Mouse (Mus musculus): ENCODE measurements around the gene Gab1. TPM values are rescaled to one million over a fixed set of nuclear protein-coding genes. Genes with fewer than 3 reads are reported as not detected.

Gene Gab1
- polyA plus RNA-seq, 1 experiment from 2014 or later = 13.6 TPM

GRCm38 (mm10) chr8:80868006-80868702 is 12.2 kb downstream of the Gab1 start:
- Histone ChIP-seq H3K4me1 (ENCODE audit: control insufficient read depth, insufficient read depth, low read length) (peaks cover 48% of the 10 kb centered on the region), H3K27me3 (ENCODE audit: control insufficient read depth, insufficient read depth, low read length) (no peaks in the 10 kb centered on the region)

GRCm38 (mm10) chr8:80867598-80867997 is 12.7 kb downstream of the Gab1 start:
- Histone ChIP-seq H3K4me1 (ENCODE audit: control insufficient read depth, insufficient read depth, low read length) (peaks cover 45% of the 10 kb centered on the region), H3K9ac (ENCODE audit: low read length) (peak overlapping the region; percentile 8; the same call in 1 of the 2 replicates), H3K27me3 (ENCODE audit: control insufficient read depth, insufficient read depth, low read length) (no peaks in the 10 kb centered on the region), H3K9me3 (replicated peaks; ENCODE audit: control insufficient read depth, low read length) (no peaks in the 10 kb centered on the region), H3K4me2 (ENCODE audit: low read depth, low read length) (no peak overlapping the region), H3K27ac (ENCODE audit: low read length) (no peak overlapping the region), H3K36me3 (ENCODE audit: control insufficient read depth, insufficient read depth, low read length) (no peaks in the 10 kb centered on the region), H3K4me3 (replicated peaks; ENCODE audit: low read length) (no peak overlapping the region)
- no peak for ATAC-seq (ENCODE audit: insufficient read depth, low FRiP score)
- 76% methylated on average over 3 of the region's 3 CpGs for WGBS

More at GRCm38 (mm10) chr8:80868006-80868702, 12.2 kb downstream of the Gab1 start:
- Histone ChIP-seq H3K27ac (ENCODE audit: low read length) (no peak overlapping the region), H3K36me3 (ENCODE audit: control insufficient read depth, insufficient read depth, low read length) (no peaks in the 10 kb centered on the region), H3K4me2 (ENCODE audit: low read depth, low read length) (no peak overlapping the region), H3K4me3 (replicated peaks; ENCODE audit: low read length) (no peak overlapping the region), H3K9me3 (replicated peaks; ENCODE audit: control insufficient read depth, low read length) (no peaks in the 10 kb centered on the region), H3K9ac (ENCODE audit: low read length) (no peak overlapping the region)
- no peak for ATAC-seq (ENCODE audit: insufficient read depth, low FRiP score)
- 78% methylated on average over 12 of the region's 12 CpGs for WGBS

GRCm38 (mm10) chr8:80865181-80865784 is 15.0 kb downstream of the Gab1 start:
- Histone ChIP-seq H3K36me3 (ENCODE audit: control insufficient read depth, insufficient read depth, low read length) (no peaks in the 10 kb centered on the region), H3K27me3 (ENCODE audit: control insufficient read depth, insufficient read depth, low read length) (no peaks in the 10 kb centered on the region), H3K4me2 (ENCODE audit: low read depth, low read length) (no peak overlapping the region), H3K4me1 (ENCODE audit: control insufficient read depth, insufficient read depth, low read length) (peaks cover 29% of the 10 kb centered on the region), H3K9me3 (replicated peaks; ENCODE audit: control insufficient read depth, low read length) (no peaks in the 10 kb centered on the region), H3K9ac (ENCODE audit: low read length) (no peak overlapping the region), H3K27ac (ENCODE audit: low read length) (no peak overlapping the region), H3K4me3 (replicated peaks; ENCODE audit: low read length) (no peak overlapping the region)
- 71% methylated on average over 8 of the region's 8 CpGs for WGBS
- ATAC-seq (ENCODE audit: insufficient read depth, low FRiP score) = no peak

- H3K27me3 ChIP-seq (ENCODE audit: control insufficient read depth, insufficient read depth, low read length) = no peaks in the 10 kb centered on the region
- ATAC-seq (ENCODE audit: insufficient read depth, low FRiP score) = no peak
- 67% methylated on average over 5 of the region's 5 CpGs for WGBS
- H3K36me3 ChIP-seq (ENCODE audit: control insufficient read depth, insufficient read depth, low read length) = no peaks in the 10 kb centered on the region
- H3K4me1 ChIP-seq (ENCODE audit: control insufficient read depth, insufficient read depth, low read length) = peaks cover 13% of the 10 kb centered on the region
- no peak overlapping the region for H3K4me3 ChIP-seq (replicated peaks; ENCODE audit: low read length)
- peak overlapping the region; percentile 61 for H3K27ac ChIP-seq (ENCODE audit: low read length)
- H3K4me2 ChIP-seq (ENCODE audit: low read depth, low read length) = no peak overlapping the region
- no peaks in the 10 kb centered on the region for H3K9me3 ChIP-seq (replicated peaks; ENCODE audit: control insufficient read depth, low read length)
- no peak overlapping the region for H3K9ac ChIP-seq (ENCODE audit: low read length)
Measured at GRCm38 (mm10) chr8:80863393-80863792, 16.9 kb downstream of the Gab1 start.

- H3K9ac ChIP-seq (ENCODE audit: low read length) = no peak overlapping the region
- no peak overlapping the region for H3K27ac ChIP-seq (ENCODE audit: low read length)
- H3K4me1 ChIP-seq (ENCODE audit: control insufficient read depth, insufficient read depth, low read length) = peaks cover 20% of the 10 kb centered on the region
- no peaks in the 10 kb centered on the region for H3K27me3 ChIP-seq (ENCODE audit: control insufficient read depth, insufficient read depth, low read length)
- WGBS = 96% methylated on average over 26 of the region's 26 CpGs
- H3K36me3 ChIP-seq (ENCODE audit: control insufficient read depth, insufficient read depth, low read length) = no peaks in the 10 kb centered on the region
- H3K4me2 ChIP-seq (ENCODE audit: low read depth, low read length) = no peak overlapping the region
- ATAC-seq (ENCODE audit: insufficient read depth, low FRiP score) = no peak
- no peak overlapping the region for H3K4me3 ChIP-seq (replicated peaks; ENCODE audit: low read length)
- H3K9me3 ChIP-seq (replicated peaks; ENCODE audit: control insufficient read depth, low read length) = no peaks in the 10 kb centered on the region
Measured at GRCm38 (mm10) chr8:80859180-80859775, 21.0 kb downstream of the Gab1 start.

GRCm38 (mm10) chr8:80857851-80858367 is 22.4 kb downstream of the Gab1 start:
- H3K4me3 ChIP-seq (replicated peaks; ENCODE audit: low read length) = no peak overlapping the region
- H3K9me3 ChIP-seq (replicated peaks; ENCODE audit: control insufficient read depth, low read length) = no peaks in the 10 kb centered on the region
- no peak overlapping the region for H3K4me2 ChIP-seq (ENCODE audit: low read depth, low read length)
- peak overlapping the region; percentile 73 for H3K27ac ChIP-seq (ENCODE audit: low read length)
- no peak overlapping the region for H3K9ac ChIP-seq (ENCODE audit: low read length)
- peaks cover 18% of the 10 kb centered on the region for H3K4me1 ChIP-seq (ENCODE audit: control insufficient read depth, insufficient read depth, low read length)
- ATAC-seq (ENCODE audit: insufficient read depth, low FRiP score) = no peak
- no peaks in the 10 kb centered on the region for H3K27me3 ChIP-seq (ENCODE audit: control insufficient read depth, insufficient read depth, low read length)
- H3K36me3 ChIP-seq (ENCODE audit: control insufficient read depth, insufficient read depth, low read length) = no peaks in the 10 kb centered on the region
- WGBS = 73% methylated on average over 12 of the region's 12 CpGs

- no peak overlapping the region for H3K9ac ChIP-seq (ENCODE audit: low read length)
- H3K27me3 ChIP-seq (ENCODE audit: control insufficient read depth, insufficient read depth, low read length) = no peaks in the 10 kb centered on the region
- no peaks in the 10 kb centered on the region for H3K9me3 ChIP-seq (replicated peaks; ENCODE audit: control insufficient read depth, low read length)
- H3K4me3 ChIP-seq (replicated peaks; ENCODE audit: low read length) = no peak overlapping the region
- 49% methylated on average over 3 of the region's 3 CpGs for WGBS
- ATAC-seq (ENCODE audit: insufficient read depth, low FRiP score) = no peak
- peaks cover 18% of the 10 kb centered on the region for H3K4me1 ChIP-seq (ENCODE audit: control insufficient read depth, insufficient read depth, low read length)
- no peak overlapping the region for H3K4me2 ChIP-seq (ENCODE audit: low read depth, low read length)
- H3K36me3 ChIP-seq (ENCODE audit: control insufficient read depth, insufficient read depth, low read length) = no peaks in the 10 kb centered on the region
- peak overlapping the region; percentile 56 for H3K27ac ChIP-seq (ENCODE audit: low read length)
Measured at GRCm38 (mm10) chr8:80857128-80857527, 23.2 kb downstream of the Gab1 start.

- H3K4me1 ChIP-seq (ENCODE audit: control insufficient read depth, insufficient read depth, low read length) = peaks cover 22% of the 10 kb centered on the region
- no peak overlapping the region for H3K9ac ChIP-seq (ENCODE audit: low read length)
- no peaks in the 10 kb centered on the region for H3K9me3 ChIP-seq (replicated peaks; ENCODE audit: control insufficient read depth, low read length)
- no peaks in the 10 kb centered on the region for H3K27me3 ChIP-seq (ENCODE audit: control insufficient read depth, insufficient read depth, low read length)
- H3K4me3 ChIP-seq (replicated peaks; ENCODE audit: low read length) = no peak overlapping the region
- peak overlapping the region; percentile 56 for H3K27ac ChIP-seq (ENCODE audit: low read length)
- ATAC-seq (ENCODE audit: insufficient read depth, low FRiP score) = no peak; the same call in 1 of the 2 replicates
- 66% methylated on average over 6 of the region's 6 CpGs for WGBS
- H3K36me3 ChIP-seq (ENCODE audit: control insufficient read depth, insufficient read depth, low read length) = no peaks in the 10 kb centered on the region
- 0 out of 2 replicates have a peak overlapping the region, but pooled peaks have one; percentile 2 for H3K4me2 ChIP-seq (ENCODE audit: low read depth, low read length)
Measured at GRCm38 (mm10) chr8:80856606-80857005, 23.7 kb downstream of the Gab1 start.

- H3K4me3 ChIP-seq (replicated peaks; ENCODE audit: low read length) = peak overlapping the region; percentile 18
- WGBS = 53% methylated on average over 13 of the region's 13 CpGs
- peak overlapping the region; percentile 95 for H3K27ac ChIP-seq (ENCODE audit: low read length)
- H3K9ac ChIP-seq (ENCODE audit: low read length) = no peak overlapping the region; the same call in 1 of the 2 replicates
- peak; percentile 38; the same call in 1 of the 2 replicates for ATAC-seq (ENCODE audit: insufficient read depth, low FRiP score)
- H3K36me3 ChIP-seq (ENCODE audit: control insufficient read depth, insufficient read depth, low read length) = no peaks in the 10 kb centered on the region
- peaks cover 41% of the 10 kb centered on the region for H3K4me1 ChIP-seq (ENCODE audit: control insufficient read depth, insufficient read depth, low read length)
- no peaks in the 10 kb centered on the region for H3K9me3 ChIP-seq (replicated peaks; ENCODE audit: control insufficient read depth, low read length)
- H3K27me3 ChIP-seq (ENCODE audit: control insufficient read depth, insufficient read depth, low read length) = no peaks in the 10 kb centered on the region
- H3K4me2 ChIP-seq (ENCODE audit: low read depth, low read length) = peak overlapping the region; percentile 46
Measured at GRCm38 (mm10) chr8:80853622-80854021, 26.7 kb downstream of the Gab1 start.
